Mouse (Mus musculus) lung, adult 2 months (tissue): ENCODE measurements around the gene Slc8a3.

Source experiments
- CTCF ChIP-seq: fragments of 200-500 bp; IDR thresholded peaks from 2 replicates; pipeline ENCODE4 v1.5.1; 2011; ENCODE audit warnings: mild to moderate bottlenecking, low read length, control low read depth; ENCODE audit not compliant: insufficient read depth
- POLR2A ChIP-seq: fragments of 200-500 bp; IDR thresholded peaks from 2 replicates; pipeline ENCODE4 v1.6.1; 2011; ENCODE audit warnings: low read depth, mild to moderate bottlenecking, control low read depth, low read length, borderline replicate concordance; ENCODE audit errors: extremely low read depth

DNA sequence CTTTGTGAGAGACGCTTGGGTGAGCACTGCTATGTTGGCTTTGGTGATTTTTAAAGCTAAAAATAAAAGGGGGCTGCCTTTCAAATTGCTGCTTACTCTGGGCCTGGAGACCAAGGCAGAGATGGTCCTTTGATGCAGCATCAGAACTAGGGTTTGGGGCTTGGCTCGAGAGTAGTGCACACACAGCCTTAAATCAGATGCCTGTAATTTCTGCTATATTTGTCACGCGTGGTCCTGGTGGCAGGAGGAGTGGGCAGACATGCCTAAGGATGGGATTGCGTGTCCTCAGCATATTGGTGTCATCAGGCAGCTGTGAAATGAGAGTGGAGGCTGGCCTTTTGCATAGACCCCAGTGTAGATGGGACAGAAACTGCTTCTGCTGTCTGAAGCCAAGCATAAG is 861 bp upstream of the Slc8a3 start:
- TF ChIP-seq CTCF, result no peak
- TF ChIP-seq POLR2A, result no peak
